Mouse (Mus musculus): Measurements from ENCODE around the gene Tmem104.
A peak's percentile ranks its signal among the peaks of the same experiment; 100 is the strongest.

- peak; percentile 98 for TF ChIP-seq POLR2A (IDR thresholded peaks at IDR 0.05; ENCODE audit: borderline replicate concordance, extremely low read depth, low read depth, low read length)
- no peak for TF ChIP-seq CTCF (IDR thresholded peaks at IDR 0.05; ENCODE audit: insufficient read depth, low read length)
Measured at GRCm38 (mm10) chr11:115276780-115277603, 89.7 kb downstream of the Tmem104 start, which contains the start of gene Fdxr.
